Mouse (Mus musculus): ENCODE results near the gene Gnb3.

DNA sequence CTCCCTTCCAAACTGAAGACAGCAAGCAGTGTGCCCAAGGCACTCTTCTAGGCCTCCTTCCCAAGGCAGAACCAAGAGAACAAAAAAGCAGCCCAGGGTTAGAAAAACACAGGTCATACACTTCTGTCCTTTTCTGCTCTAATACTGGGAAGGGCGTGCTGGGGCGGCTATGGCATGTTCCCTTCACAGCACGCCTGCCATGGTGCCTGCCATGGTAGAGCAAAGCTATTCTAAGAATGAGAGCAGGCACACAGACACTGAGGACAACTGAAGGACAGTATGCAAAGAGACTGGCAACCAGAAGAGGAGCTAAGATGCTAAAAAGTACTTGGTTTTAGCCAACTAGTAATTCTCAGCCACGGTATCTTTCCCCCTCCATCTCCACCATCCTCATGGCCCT lies 18.0 kb downstream of the Gnb3 start:
- TF ChIP-seq CTCF (IDR thresholded peaks at IDR 0.05; ENCODE audit: control insufficient read depth, insufficient read depth, insufficient replicate concordance, low read depth, low read length) (no peak), POLR2A (IDR thresholded peaks at IDR 0.05; ENCODE audit: control insufficient read depth, low read depth, low read length) (no peak)

Data from testis, adult 2 months (tissue).